Mouse (Mus musculus): ENCODE data around the gene Tkt.
"Not testable (repeated sequence)": the region's sequence is repeated elsewhere in the genome, so short reads cannot be mapped to it uniquely, and the experiment has no call there.

Tkt gene

GRCm38 (mm10) chr14:30551509-30551908, 3.4 kb downstream of the Tkt start:
- in situ Hi-C loops (cut with MboI; ENCODE audit: unreplicated experiment in 2 of 2) = no loop called here

GRCm38 (mm10) chr14:30551981-30552380, 3.8 kb downstream of the Tkt start:
- in situ Hi-C loops (cut with MboI; ENCODE audit: unreplicated experiment in 2 of 2) = no loop called here

GRCm38 (mm10) chr14:30553185-30553584, 5.0 kb downstream of the Tkt start:
- in situ Hi-C loops (cut with MboI; ENCODE audit: unreplicated experiment in 2 of 2) = no loop called here

GRCm38 (mm10) chr14:30556651-30557050, 8.5 kb downstream of the Tkt start:
- in situ Hi-C loops (cut with MboI; ENCODE audit: unreplicated experiment in 2 of 2) = no loop called here

GRCm38 (mm10) chr14:30557730-30558129, 9.6 kb downstream of the Tkt start:
- in situ Hi-C loops (cut with MboI; ENCODE audit: unreplicated experiment in 2 of 2) = no loop called here

GRCm38 (mm10) chr14:30559321-30559850, 11.2 kb downstream of the Tkt start:
- in situ Hi-C loops (cut with MboI; ENCODE audit: unreplicated experiment in 2 of 2) = no loop called here

GRCm38 (mm10) chr14:30560803-30561389, 12.7 kb downstream of the Tkt start:
- in situ Hi-C loops (cut with MboI; ENCODE audit: unreplicated experiment in 2 of 2) = no loop called here

GRCm38 (mm10) chr14:30561470-30562187, 13.5 kb downstream of the Tkt start:
- in situ Hi-C loops (cut with MboI; ENCODE audit: unreplicated experiment in 2 of 2) = no loop called here

- in situ Hi-C loops (cut with MboI; ENCODE audit: unreplicated experiment in 2 of 2) = no loop called here
Measured at GRCm38 (mm10) chr14:30562343-30562742, 14.2 kb downstream of the Tkt start.

- in situ Hi-C loops (cut with MboI; ENCODE audit: unreplicated experiment in 2 of 2) = no loop called here
Measured at GRCm38 (mm10) chr14:30564451-30564850, 16.3 kb downstream of the Tkt start.

GRCm38 (mm10) chr14:30566317-30566716, 18.2 kb downstream of the Tkt start:
- in situ Hi-C loops (cut with MboI; ENCODE audit: unreplicated experiment in 2 of 2) = no loop called here

GRCm38 (mm10) chr14:30568016-30568415, 19.9 kb downstream of the Tkt start:
- in situ Hi-C loops (cut with MboI; ENCODE audit: unreplicated experiment in 2 of 2) = no loop called here

- in situ Hi-C loops (cut with MboI; ENCODE audit: unreplicated experiment in 2 of 2) = no loop called here
Measured at GRCm38 (mm10) chr14:30570303-30570702, 22.1 kb downstream of the Tkt start.

GRCm38 (mm10) chr14:30572253-30572652, 24.1 kb downstream of the Tkt start:
- in situ Hi-C loops (cut with MboI; ENCODE audit: unreplicated experiment in 2 of 2) = no loop called here

GRCm38 (mm10) chr14:30573235-30573634, 25.1 kb downstream of the Tkt start:
- in situ Hi-C loops (cut with MboI; ENCODE audit: unreplicated experiment in 2 of 2) = no loop called here

GRCm38 (mm10) chr14:30573983-30574584, 25.9 kb downstream of the Tkt start:
- in situ Hi-C loops (cut with MboI; ENCODE audit: unreplicated experiment in 2 of 2) = no loop called here

- in situ Hi-C loops (cut with MboI; ENCODE audit: unreplicated experiment in 2 of 2) = no loop called here
Measured at GRCm38 (mm10) chr14:30575791-30576190, 27.6 kb downstream of the Tkt start.

GRCm38 (mm10) chr14:30576260-30576659, 28.1 kb downstream of the Tkt start:
- in situ Hi-C loops (cut with MboI; ENCODE audit: unreplicated experiment in 2 of 2) = no loop called here

GRCm38 (mm10) chr14:30577303-30578062, 29.3 kb downstream of the Tkt start:
- in situ Hi-C loops (cut with MboI; ENCODE audit: unreplicated experiment in 2 of 2) = not testable (repeated sequence)

GRCm38 (mm10) chr14:30579180-30579579, 31.0 kb downstream of the Tkt start:
- in situ Hi-C loops (cut with MboI; ENCODE audit: unreplicated experiment in 2 of 2) = no loop called here

- in situ Hi-C loops (cut with MboI; ENCODE audit: unreplicated experiment in 2 of 2) = no loop called here
Measured at GRCm38 (mm10) chr14:30579882-30580281, 31.7 kb downstream of the Tkt start.
